Mouse (Mus musculus) hindbrain, embryonic 12.5 days (tissue): Measurements from ENCODE around the gene Prpf6. TPM values are rescaled to one million over a fixed set of nuclear protein-coding genes. Genes with fewer than 3 reads are reported as not detected.

Experiments
- ATAC-seq: fragments of 200-750 bp; cut with Nextera tagmentation; 2 replicates; pipeline ENCODE4 v1.8.0; 2017; ENCODE audit warnings: moderate TSS enrichment; ENCODE audit not compliant: low FRiP score
- H3K27ac ChIP-seq: fragments of 300-500 bp; sonication (generic); 2 replicates; pipeline ENCODE4 v1.5.1; 2016; ENCODE audit warnings: mild to moderate bottlenecking
- H3K27me3 ChIP-seq: fragments of 300-500 bp; sonication (generic); 2 replicates; pipeline ENCODE4 v1.6.1; 2016; ENCODE audit warnings: mild to moderate bottlenecking
- H3K36me3 ChIP-seq: fragments of 300-500 bp; sonication (generic); 2 replicates; pipeline ENCODE4 v1.6.1; 2016; ENCODE audit warnings: mild to moderate bottlenecking
- H3K4me1 ChIP-seq: fragments of 300-500 bp; sonication (generic); 2 replicates; pipeline ENCODE4 v1.6.1; 2016
- H3K4me2 ChIP-seq: fragments of 300-500 bp; sonication (generic); replicated peaks from 2 replicates; pipeline ENCODE4 v1.6.1; 2016; ENCODE audit warnings: mild to moderate bottlenecking
- H3K4me3 ChIP-seq: fragments of 300-500 bp; sonication (generic); 2 replicates; pipeline ENCODE4 v1.5.1; 2016; ENCODE audit warnings: mild to moderate bottlenecking
- H3K9ac ChIP-seq: fragments of 300-500 bp; sonication (generic); 2 replicates; pipeline ENCODE4 v1.6.1; 2016; ENCODE audit warnings: mild to moderate bottlenecking, moderate library complexity
- H3K9me3 ChIP-seq: fragments of 300-500 bp; sonication (generic); replicated peaks from 2 replicates; pipeline ENCODE4 v1.6.1; 2016; ENCODE audit warnings: mild to moderate bottlenecking
- WGBS: fragments of 180-500 bp; shearing (Covaris S2); methylation state at CpG from one replicate; pipeline ENCODE4 v1.1.7; 2016; 5-methylcytosine and 5-hydroxymethylcytosine counted together
- polyA plus RNA-seq: library from polyadenylated mRNA; unstranded; fragments of >200 nt; fragmentation: Nextera tagmentation; extraction: Ambion mirVana; gene quantifications from 2 replicates; pipeline ENCODE4 v1.2.1, GENCODE M21; 2016

Gene Prpf6
- polyA plus RNA-seq, 1 experiment from 2014 or later = 72.4 TPM

DNA sequence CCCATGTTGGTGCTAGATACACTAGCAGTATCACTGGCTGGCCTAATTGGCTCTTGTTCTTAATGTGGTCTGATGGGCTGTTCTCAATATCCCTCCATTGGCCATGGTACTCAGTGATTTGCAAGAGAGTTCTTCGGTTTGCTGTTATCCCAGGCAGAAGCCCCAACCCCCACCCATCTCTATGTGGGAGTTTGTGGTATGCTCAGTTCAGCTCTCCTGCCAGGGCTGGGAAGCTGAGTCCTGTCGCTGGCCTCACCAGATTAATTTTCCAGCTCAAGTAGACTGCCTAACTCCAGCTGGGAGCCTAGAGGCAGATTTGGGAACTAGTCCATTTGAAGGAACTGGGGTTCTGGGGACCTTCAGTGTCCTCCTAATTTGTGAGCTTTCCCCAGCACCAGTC, 65.8 kb downstream of the Prpf6 start:
- Histone ChIP-seq H3K27ac (no peak overlapping the region), H3K9ac (no peak overlapping the region), H3K4me1 (peaks cover 10% of the 10 kb centered on the region; the same call in 1 of the 2 replicates), H3K4me2 (no peak overlapping the region), H3K4me3 (no peak overlapping the region), H3K27me3 (no peaks in the 10 kb centered on the region), H3K9me3 (no peaks in the 10 kb centered on the region), H3K36me3 (peaks cover 36% of the 10 kb centered on the region)
- 76% methylated on average over 2 of the region's 2 CpGs for WGBS
- no peak for ATAC-seq

GRCm38 (mm10) chr2:181658528-181658927, 66.9 kb downstream of the Prpf6 start:
- Histone ChIP-seq H3K36me3 (peaks cover 25% of the 10 kb centered on the region), H3K9me3 (no peaks in the 10 kb centered on the region), H3K4me2 (no peak overlapping the region), H3K27me3 (no peaks in the 10 kb centered on the region), H3K27ac (no peak overlapping the region), H3K4me3 (no peak overlapping the region), H3K4me1 (peaks cover 10% of the 10 kb centered on the region; the same call in 1 of the 2 replicates), H3K9ac (no peak overlapping the region)
- ATAC-seq = no peak
- WGBS = 76% methylated on average over 7 of the region's 7 CpGs

DNA sequence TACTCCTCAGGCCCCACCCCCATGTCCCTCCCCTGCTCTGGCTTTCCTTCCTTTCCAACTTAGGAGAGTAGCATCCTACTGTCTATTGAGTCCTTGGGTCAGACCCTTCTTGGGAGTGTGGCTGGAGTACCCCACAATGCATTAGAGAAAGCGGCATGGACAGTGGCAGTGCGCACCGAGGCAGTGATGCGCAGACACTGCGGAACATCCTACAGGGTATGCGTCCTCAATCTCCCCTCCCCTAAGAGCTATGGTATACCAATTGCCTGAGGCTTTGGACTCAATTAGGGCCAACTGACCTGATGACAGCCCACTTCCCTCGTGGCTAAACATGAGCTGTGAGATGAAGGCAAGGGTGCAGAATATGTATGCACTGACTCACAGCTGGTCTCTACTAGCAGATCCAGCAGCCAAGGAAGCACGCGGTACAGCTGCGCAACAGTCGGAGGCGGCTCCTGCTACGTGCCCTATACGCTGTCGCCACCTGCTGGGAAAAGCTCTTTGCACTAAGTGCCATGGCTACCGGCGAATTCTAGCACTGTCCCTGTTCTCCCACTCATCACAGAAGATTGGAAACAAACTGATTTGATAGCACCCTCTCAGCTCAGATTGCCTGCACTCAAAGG, 67.4 kb downstream of the Prpf6 start:
- H3K9ac ChIP-seq = no peak overlapping the region
- H3K4me3 ChIP-seq = no peak overlapping the region
- H3K4me2 ChIP-seq = no peak overlapping the region
- no peaks in the 10 kb centered on the region for H3K27me3 ChIP-seq
- no peaks in the 10 kb centered on the region for H3K9me3 ChIP-seq
- no peak overlapping the region for H3K27ac ChIP-seq
- H3K36me3 ChIP-seq = peaks cover 20% of the 10 kb centered on the region
- 35% methylated on average over 17 of the region's 17 CpGs for WGBS
- H3K4me1 ChIP-seq = peaks cover 10% of the 10 kb centered on the region; the same call in 1 of the 2 replicates
- peak; percentile 54 for ATAC-seq

GRCm38 (mm10) chr2:181659609-181660055, 68.0 kb downstream of the Prpf6 start:
- peaks cover 10% of the 10 kb centered on the region; the same call in 1 of the 2 replicates for H3K4me1 ChIP-seq
- H3K4me3 ChIP-seq = no peak overlapping the region
- H3K4me2 ChIP-seq = no peak overlapping the region
- H3K27me3 ChIP-seq = no peaks in the 10 kb centered on the region
- H3K9ac ChIP-seq = no peak overlapping the region
- H3K9me3 ChIP-seq = no peaks in the 10 kb centered on the region
- ATAC-seq = peak; percentile 80
- 11% methylated on average over 9 of the region's 9 CpGs for WGBS
- no peak overlapping the region for H3K27ac ChIP-seq
- H3K36me3 ChIP-seq = peaks cover 19% of the 10 kb centered on the region

DNA sequence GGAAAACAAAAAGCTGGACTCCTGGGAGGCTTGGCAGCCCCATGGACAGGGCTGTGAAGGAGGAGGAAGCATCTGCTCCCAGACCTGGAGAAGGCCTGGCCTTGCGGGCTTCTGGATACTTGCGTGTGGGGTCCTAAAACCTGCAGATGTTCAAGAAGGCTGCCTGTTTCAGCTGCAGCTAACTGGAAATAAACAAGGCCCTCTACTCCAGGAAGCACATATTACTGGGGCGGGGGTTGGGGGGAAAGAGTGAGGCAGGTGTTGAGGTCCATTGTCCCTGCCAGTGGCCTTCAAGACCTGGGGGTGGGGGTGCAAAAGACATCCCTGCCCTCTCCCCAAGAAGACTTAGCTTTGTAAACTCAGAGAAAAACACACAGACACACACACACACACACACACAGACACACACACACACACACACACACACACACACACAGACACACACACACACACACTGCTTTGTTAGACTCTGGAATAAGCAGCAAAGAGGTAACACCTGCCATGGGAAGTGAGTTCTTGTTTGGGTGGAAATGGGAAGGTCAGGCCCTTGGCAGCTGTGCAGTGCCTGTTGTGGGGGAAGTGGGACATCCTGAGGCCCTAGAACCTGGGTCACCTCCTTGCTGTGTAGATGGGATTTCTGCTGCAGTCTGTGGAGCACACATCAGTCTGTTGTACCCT, 71.1 kb downstream of the Prpf6 start:
- Histone ChIP-seq H3K4me1 (peaks cover 10% of the 10 kb centered on the region; the same call in 1 of the 2 replicates), H3K27me3 (peaks cover 2% of the 10 kb centered on the region), H3K27ac (peak overlapping the region; percentile 12; the same call in 1 of the 2 replicates), H3K36me3 (no peaks in the 10 kb centered on the region), H3K9me3 (no peaks in the 10 kb centered on the region), H3K9ac (no peak overlapping the region), H3K4me3 (no peak overlapping the region), H3K4me2 (no peak overlapping the region)
- 83% methylated on average over 3 of the region's 3 CpGs for WGBS
- ATAC-seq = no peak

DNA sequence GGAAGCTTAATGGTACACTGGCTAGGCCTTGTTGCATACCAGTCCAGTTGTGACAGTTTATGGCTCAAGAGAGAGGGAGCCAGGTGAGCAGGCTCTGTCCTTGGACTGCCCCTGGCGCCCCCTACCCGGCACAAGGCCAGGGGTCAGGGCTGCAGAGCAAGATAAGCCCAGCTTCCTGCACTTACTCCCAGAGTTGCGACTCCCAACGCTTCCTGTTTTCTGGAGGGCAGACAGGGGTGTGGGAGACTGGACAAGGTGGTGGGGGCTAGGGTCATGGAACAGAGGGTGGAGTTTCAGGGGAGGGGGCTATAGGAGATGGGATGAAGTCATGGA, 71.6 kb downstream of the Prpf6 start:
- H3K9ac ChIP-seq = no peak overlapping the region
- H3K27me3 ChIP-seq = peaks cover 7% of the 10 kb centered on the region
- H3K9me3 ChIP-seq = no peaks in the 10 kb centered on the region
- H3K36me3 ChIP-seq = no peaks in the 10 kb centered on the region
- 33% methylated on average over 4 of the region's 4 CpGs for WGBS
- peak overlapping the region; percentile 12; the same call in 1 of the 2 replicates for H3K27ac ChIP-seq
- no peak overlapping the region for H3K4me3 ChIP-seq
- no peak overlapping the region for H3K4me2 ChIP-seq
- no peak for ATAC-seq
- H3K4me1 ChIP-seq = peaks cover 10% of the 10 kb centered on the region; the same call in 1 of the 2 replicates

GRCm38 (mm10) chr2:181670285-181670912, 78.7 kb downstream of the Prpf6 start:
- ATAC-seq = no peak
- peak overlapping the region; percentile 35; the same call in 1 of the 2 replicates for H3K9ac ChIP-seq
- H3K36me3 ChIP-seq = no peaks in the 10 kb centered on the region
- 4% methylated on average over 55 of the region's 56 CpGs for WGBS
- peak overlapping the region; percentile 72 for H3K4me2 ChIP-seq
- H3K27me3 ChIP-seq = peaks cover 61% of the 10 kb centered on the region
- H3K4me1 ChIP-seq = peaks cover 28% of the 10 kb centered on the region
- H3K9me3 ChIP-seq = no peaks in the 10 kb centered on the region
- no peak overlapping the region for H3K27ac ChIP-seq
- peak overlapping the region; percentile 41 for H3K4me3 ChIP-seq

GRCm38 (mm10) chr2:181670913-181671311, 79.2 kb downstream of the Prpf6 start:
- H3K9ac ChIP-seq = peak overlapping the region; percentile 50; the same call in 1 of the 2 replicates

DNA sequence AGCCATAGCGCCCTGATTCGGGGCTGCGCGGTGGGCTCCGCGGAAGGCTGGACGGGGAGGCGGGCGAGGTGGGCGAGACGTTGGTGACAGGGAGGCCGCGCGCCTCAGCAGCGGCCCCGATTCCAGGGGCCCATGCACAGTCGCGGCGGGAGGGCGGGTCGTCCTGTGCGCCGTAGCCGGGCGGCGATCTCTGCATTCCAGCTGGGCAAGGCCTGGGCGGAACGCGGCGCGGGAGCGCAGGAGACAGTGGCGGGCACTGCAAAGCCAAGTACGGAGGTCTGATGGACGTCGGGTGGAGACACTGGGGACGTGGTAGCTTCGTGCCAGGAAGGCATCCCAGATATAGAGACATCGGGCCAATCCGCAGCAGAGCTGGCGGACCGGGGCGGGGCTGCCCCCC, 79.7 kb downstream of the Prpf6 start, which contains the start of gene Sox18:
Gene Sox18 (minus strand): TSS at position 315 of the 400 bp plus-strand sequence.
- ATAC-seq = no peak
- Histone ChIP-seq H3K4me2 (peak within 1 kb of the TSS; percentile 72), H3K9ac (peak within 1 kb of the TSS; percentile 50), H3K4me3 (peak within 1 kb of the TSS; percentile 41), H3K27ac (no peak within 1 kb of the TSS), H3K4me1 (peaks cover 36% of the 10 kb centered on the region), H3K36me3 (no peaks in the 10 kb centered on the region), H3K9me3 (no peaks in the 10 kb centered on the region), H3K27me3 (peaks cover 61% of the 10 kb centered on the region)
- under 1% methylated on average over 43 of the region's 43 CpGs for WGBS

More at GRCm38 (mm10) chr2:181670913-181671311, 79.2 kb downstream of the Prpf6 start:
- Histone ChIP-seq H3K9me3 (no peaks in the 10 kb centered on the region), H3K27me3 (peaks cover 61% of the 10 kb centered on the region), H3K4me1 (peaks cover 33% of the 10 kb centered on the region), H3K36me3 (no peaks in the 10 kb centered on the region), H3K27ac (no peak overlapping the region), H3K4me2 (peak overlapping the region; percentile 72), H3K4me3 (peak overlapping the region; percentile 41)
- 2% methylated on average over 41 of the region's 41 CpGs for WGBS
- ATAC-seq = no peak

DNA sequence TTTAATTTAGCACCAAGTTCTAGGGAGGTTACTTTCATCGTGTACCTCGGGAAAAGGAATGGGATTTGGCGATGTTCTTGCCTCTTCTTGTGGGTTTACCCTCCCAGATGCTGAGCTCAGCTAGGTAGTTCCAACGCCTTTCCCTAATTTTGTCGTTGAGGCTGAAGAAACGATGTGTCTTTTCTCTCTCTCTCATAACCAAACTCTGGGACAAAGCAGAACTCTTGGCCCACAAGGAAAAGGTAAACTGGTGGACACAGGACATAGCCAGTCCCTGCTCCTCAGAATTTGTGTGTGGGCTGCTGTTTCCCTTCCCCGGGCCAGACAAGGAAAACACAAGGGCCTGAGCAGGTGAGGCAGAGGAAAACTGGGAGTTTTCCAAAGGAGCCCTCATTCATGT, 80.3 kb downstream of the Prpf6 start:
- peaks cover 37% of the 10 kb centered on the region for H3K4me1 ChIP-seq
- peaks cover 61% of the 10 kb centered on the region for H3K27me3 ChIP-seq
- 24% methylated on average over 7 of the region's 7 CpGs for WGBS
- H3K4me2 ChIP-seq = no peak overlapping the region
- H3K9ac ChIP-seq = no peak overlapping the region
- no peak overlapping the region for H3K4me3 ChIP-seq
- H3K36me3 ChIP-seq = no peaks in the 10 kb centered on the region
- ATAC-seq = no peak
- no peaks in the 10 kb centered on the region for H3K9me3 ChIP-seq
- no peak overlapping the region for H3K27ac ChIP-seq

GRCm38 (mm10) chr2:181673501-181673900, 81.8 kb downstream of the Prpf6 start:
- Histone ChIP-seq H3K27me3 (peaks cover 52% of the 10 kb centered on the region), H3K9ac (no peak overlapping the region), H3K27ac (no peak overlapping the region; the same call in 1 of the 2 replicates), H3K4me1 (peaks cover 40% of the 10 kb centered on the region), H3K4me2 (no peak overlapping the region), H3K4me3 (no peak overlapping the region), H3K9me3 (no peaks in the 10 kb centered on the region), H3K36me3 (no peaks in the 10 kb centered on the region)
- ATAC-seq = no peak
- 28% methylated on average over 1 of the region's 1 CpGs for WGBS

DNA sequence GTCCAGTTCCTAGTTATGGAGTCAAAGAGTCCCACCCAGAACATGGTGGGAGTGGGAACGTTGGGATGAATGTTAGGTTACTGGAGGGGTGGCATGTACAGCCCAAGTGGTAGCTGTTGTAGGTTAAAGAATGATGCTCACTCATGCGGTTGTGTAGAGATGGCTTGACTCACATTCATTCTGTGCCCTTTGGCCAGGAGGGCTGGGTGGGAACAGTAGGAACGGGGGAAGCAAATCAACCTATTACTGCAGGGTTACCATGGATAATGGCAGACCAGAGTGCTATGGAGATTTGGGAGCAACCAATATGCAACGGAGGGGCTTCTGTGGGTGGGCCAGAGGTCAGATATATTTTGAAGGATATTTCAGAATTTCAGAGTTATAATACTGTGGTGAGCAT, 83.3 kb downstream of the Prpf6 start:
- ATAC-seq = no peak
- H3K27me3 ChIP-seq = peaks cover 37% of the 10 kb centered on the region

More for the DNA sequence above, 83.3 kb downstream of the Prpf6 start:
- no peaks in the 10 kb centered on the region for H3K36me3 ChIP-seq
- no peak overlapping the region for H3K27ac ChIP-seq
- H3K9me3 ChIP-seq = no peaks in the 10 kb centered on the region
- peaks cover 44% of the 10 kb centered on the region for H3K4me1 ChIP-seq
- H3K4me2 ChIP-seq = 0 out of 2 replicates have a peak overlapping the region, but pooled peaks have one; percentile 41
- H3K9ac ChIP-seq = no peak overlapping the region
- no peak overlapping the region for H3K4me3 ChIP-seq
- WGBS = 72% methylated on average over 4 of the region's 4 CpGs
